Mouse (Mus musculus) kidney, embryonic 15.5 days (tissue): ENCODE measurements around the gene Rinl. TPM values are rescaled to one million over a fixed set of nuclear protein-coding genes. Genes with fewer than 3 reads are reported as not detected.

Source experiments
- ATAC-seq: fragments of 200-750 bp; cut with Nextera tagmentation; replicated peaks from 2 replicates; pipeline ENCODE4 v1.8.0; 2017; ENCODE audit warnings: moderate TSS enrichment; ENCODE audit not compliant: low FRiP score
- H3K27ac ChIP-seq: fragments of 300-500 bp; sonication (generic); 2 replicates; pipeline ENCODE4 v1.5.1; 2015; ENCODE audit warnings: mild to moderate bottlenecking, inconsistent platforms
- H3K27me3 ChIP-seq: fragments of 300-500 bp; sonication (generic); 2 replicates; pipeline ENCODE4 v1.6.1; 2015; ENCODE audit warnings: inconsistent platforms
- H3K36me3 ChIP-seq: fragments of 300-500 bp; sonication (generic); 2 replicates; pipeline ENCODE4 v1.6.1; 2015; ENCODE audit warnings: inconsistent platforms
- H3K4me1 ChIP-seq: fragments of 300-500 bp; sonication (generic); 2 replicates; pipeline ENCODE4 v1.6.1; 2015; ENCODE audit warnings: inconsistent platforms
- H3K4me2 ChIP-seq: fragments of 300-500 bp; sonication (generic); 2 replicates; pipeline ENCODE4 v1.6.1; 2015; ENCODE audit warnings: moderate library complexity, mild to moderate bottlenecking, inconsistent platforms
- H3K4me3 ChIP-seq: fragments of 300-500 bp; sonication (generic); replicated peaks from 2 replicates; pipeline ENCODE4 v1.5.1; 2015; ENCODE audit warnings: mild to moderate bottlenecking, inconsistent platforms
- H3K9ac ChIP-seq: fragments of 300-500 bp; sonication (generic); 2 replicates; pipeline ENCODE4 v1.6.1; 2015; ENCODE audit warnings: mild to moderate bottlenecking, inconsistent platforms
- H3K9me3 ChIP-seq: fragments of 300-500 bp; sonication (generic); replicated peaks from 2 replicates; pipeline ENCODE4 v1.6.1; 2016; ENCODE audit warnings: inconsistent platforms
- WGBS: fragments of 180-500 bp; shearing (Covaris S2); methylation state at CpG from one replicate; pipeline ENCODE4 v1.1.7; 2015; ENCODE audit warnings: mixed read lengths; 5-methylcytosine and 5-hydroxymethylcytosine counted together
- polyA plus RNA-seq: library from polyadenylated mRNA; unstranded; fragments of >200 nt; fragmentation: Nextera tagmentation; extraction: Ambion mirVana; gene quantifications from 2 replicates; pipeline ENCODE4 v1.2.1, GENCODE M21; 2015

The Rinl gene
- polyA plus RNA-seq = 6.2 and 7.4 TPM in 2 replicates

- H3K27ac ChIP-seq = peak within 1 kb of the TSS; percentile 29; the same call in 1 of the 2 replicates
- H3K4me1 ChIP-seq = peaks cover 26% of the 10 kb centered on the region
- ATAC-seq = no peak
- H3K9me3 ChIP-seq = no peaks in the 10 kb centered on the region
- no peak within 1 kb of the TSS for H3K9ac ChIP-seq
- WGBS = 55% methylated on average over 5 of the region's 5 CpGs
- H3K4me3 ChIP-seq = no peak within 1 kb of the TSS
- H3K4me2 ChIP-seq = no peak within 1 kb of the TSS
- no peaks in the 10 kb centered on the region for H3K27me3 ChIP-seq
- peaks cover 34% of the 10 kb centered on the region for H3K36me3 ChIP-seq
These were observed at the start of gene Rinl for GRCm38 (mm10) chr7:28788307-28789195. Rinl (plus strand) TSS chr7:28788969.

- no peaks in the 10 kb centered on the region for H3K9me3 ChIP-seq
- H3K27me3 ChIP-seq = no peaks in the 10 kb centered on the region
- no peak overlapping the region for H3K4me2 ChIP-seq
- H3K36me3 ChIP-seq = peaks cover 48% of the 10 kb centered on the region
- 94% methylated on average over 21 of the region's 21 CpGs for WGBS
- H3K4me3 ChIP-seq = no peak overlapping the region
- no peak overlapping the region for H3K9ac ChIP-seq
- no peak overlapping the region for H3K27ac ChIP-seq
- no peak for ATAC-seq
- peaks cover 14% of the 10 kb centered on the region for H3K4me1 ChIP-seq
These were observed 48.9 kb upstream of the Rinl start for GRCm38 (mm10) chr7:28739829-28740228.

- WGBS = 33% methylated on average over 9 of the region's 9 CpGs
- no peaks in the 10 kb centered on the region for H3K9me3 ChIP-seq
- H3K4me1 ChIP-seq = peaks cover 14% of the 10 kb centered on the region
- H3K4me3 ChIP-seq = peak overlapping the region; percentile 88
- no peak for ATAC-seq
- H3K27me3 ChIP-seq = no peaks in the 10 kb centered on the region
- peak overlapping the region; percentile 84 for H3K27ac ChIP-seq
- H3K36me3 ChIP-seq = peaks cover 59% of the 10 kb centered on the region
- H3K9ac ChIP-seq = peak overlapping the region; percentile 88
- H3K4me2 ChIP-seq = peak overlapping the region; percentile 85
These were observed 47.8 kb upstream of the Rinl start for GRCm38 (mm10) chr7:28740949-28741348.

- under 1% methylated on average over 13 of the region's 13 CpGs for WGBS
- peaks cover 14% of the 10 kb centered on the region for H3K4me1 ChIP-seq
- peak; percentile 20 for ATAC-seq
These were observed 47.4 kb upstream of the Rinl start for GRCm38 (mm10) chr7:28741368-28741708.

GRCm38 (mm10) chr7:28741709-28742438, 46.9 kb upstream of the Rinl start, which contains the start of the genes Mrps12 and Sars2:
Mrps12 (minus strand) TSS chr7:28741820.
Sars2 (plus strand) TSS chr7:28741992.
- H3K9me3 ChIP-seq = no peaks in the 10 kb centered on the region
- H3K9ac ChIP-seq = peak within 1 kb of the TSS; percentile 88
- H3K27ac ChIP-seq = peak within 1 kb of the TSS; percentile 95
- H3K4me3 ChIP-seq = peak within 1 kb of the TSS; percentile 88
- peak; percentile 99 for ATAC-seq
- H3K4me2 ChIP-seq = peak within 1 kb of the TSS; percentile 85
- H3K36me3 ChIP-seq = peaks cover 60% of the 10 kb centered on the region
- H3K27me3 ChIP-seq = no peaks in the 10 kb centered on the region
- under 1% methylated on average over 39 of the region's 39 CpGs for WGBS
- peaks cover 14% of the 10 kb centered on the region for H3K4me1 ChIP-seq

More at GRCm38 (mm10) chr7:28741368-28741708, 47.4 kb upstream of the Rinl start:
- Histone ChIP-seq H3K27ac (peak overlapping the region; percentile 84), H3K36me3 (peaks cover 60% of the 10 kb centered on the region), H3K9me3 (no peaks in the 10 kb centered on the region), H3K4me3 (peak overlapping the region; percentile 88), H3K27me3 (no peaks in the 10 kb centered on the region), H3K9ac (peak overlapping the region; percentile 88), H3K4me2 (peak overlapping the region; percentile 85)

GRCm38 (mm10) chr7:28749935-28750334, 38.8 kb upstream of the Rinl start:
- Histone ChIP-seq H3K4me2 (no peak overlapping the region), H3K9me3 (no peaks in the 10 kb centered on the region), H3K27ac (no peak overlapping the region), H3K4me1 (no peaks in the 10 kb centered on the region), H3K36me3 (peaks cover 55% of the 10 kb centered on the region), H3K4me3 (no peak overlapping the region), H3K27me3 (no peaks in the 10 kb centered on the region), H3K9ac (no peak overlapping the region)
- WGBS = 92% methylated on average over 7 of the region's 7 CpGs
- ATAC-seq = no peak

GRCm38 (mm10) chr7:28756079-28756478, 32.7 kb upstream of the Rinl start, which contains the start of gene Ccer2:
Ccer2 (plus strand) TSS chr7:28756174.
- Histone ChIP-seq H3K9ac (no peak within 1 kb of the TSS), H3K4me1 (peaks cover 8% of the 10 kb centered on the region), H3K9me3 (no peaks in the 10 kb centered on the region), H3K4me2 (peak within 1 kb of the TSS; percentile 40), H3K4me3 (0 out of 2 replicates have a peak within 1 kb of the TSS, but pooled peaks have one; percentile 5), H3K36me3 (peaks cover 47% of the 10 kb centered on the region), H3K27me3 (peaks cover 21% of the 10 kb centered on the region), H3K27ac (no peak within 1 kb of the TSS)
- 0 out of 2 replicates have a peak, but pooled peaks have one; percentile 46 for ATAC-seq
- 1% methylated on average over 17 of the region's 17 CpGs for whole genome bisulfite sequencing

GRCm38 (mm10) chr7:28758623-28759022, 30.1 kb upstream of the Rinl start:
- H3K4me2 ChIP-seq = no peak overlapping the region
- no peaks in the 10 kb centered on the region for H3K9me3 ChIP-seq
- no peak overlapping the region for H3K27ac ChIP-seq
- H3K36me3 ChIP-seq = peaks cover 46% of the 10 kb centered on the region
- 78% methylated on average over 13 of the region's 13 CpGs for WGBS
- peaks cover 21% of the 10 kb centered on the region for H3K27me3 ChIP-seq
- ATAC-seq = no peak
- no peak overlapping the region for H3K4me3 ChIP-seq
- H3K9ac ChIP-seq = no peak overlapping the region
- H3K4me1 ChIP-seq = peaks cover 8% of the 10 kb centered on the region

- ATAC-seq = no peak
- Histone ChIP-seq H3K9me3 (no peaks in the 10 kb centered on the region), H3K9ac (no peak overlapping the region), H3K36me3 (peaks cover 44% of the 10 kb centered on the region), H3K4me1 (peaks cover 13% of the 10 kb centered on the region), H3K4me2 (no peak overlapping the region), H3K27ac (no peak overlapping the region), H3K4me3 (no peak overlapping the region), H3K27me3 (peaks cover 2% of the 10 kb centered on the region; the same call in 1 of the 2 replicates)
- 82% methylated on average over 9 of the region's 9 CpGs for WGBS
These were observed 26.9 kb upstream of the Rinl start for GRCm38 (mm10) chr7:28761907-28762306.

- Histone ChIP-seq H3K27me3 (no peaks in the 10 kb centered on the region), H3K4me1 (peaks cover 25% of the 10 kb centered on the region), H3K9ac (no peak overlapping the region), H3K4me2 (peak overlapping the region; percentile 69), H3K27ac (no peak overlapping the region), H3K36me3 (peaks cover 22% of the 10 kb centered on the region), H3K9me3 (no peaks in the 10 kb centered on the region), H3K4me3 (peak overlapping the region; percentile 84)
- 89% methylated on average over 6 of the region's 6 CpGs for WGBS
- no peak for ATAC-seq
These were observed 23.6 kb upstream of the Rinl start for GRCm38 (mm10) chr7:28765211-28765610.

GRCm38 (mm10) chr7:28766173-28766879, 22.4 kb upstream of the Rinl start, which contains the start of gene Sirt2:
Sirt2 (plus strand) TSS chr7:28766735.
- Histone ChIP-seq H3K27ac (0 out of 2 replicates have a peak within 1 kb of the TSS, but pooled peaks have one; percentile 29), H3K9ac (peak within 1 kb of the TSS; percentile 69), H3K4me3 (peak within 1 kb of the TSS; percentile 84), H3K4me2 (peak within 1 kb of the TSS; percentile 69), H3K27me3 (no peaks in the 10 kb centered on the region), H3K9me3 (no peaks in the 10 kb centered on the region), H3K36me3 (peaks cover 11% of the 10 kb centered on the region), H3K4me1 (peaks cover 25% of the 10 kb centered on the region)
- peak; percentile 98 for ATAC-seq
- under 1% methylated on average over 45 of the region's 45 CpGs for WGBS
